Mouse (Mus musculus) mature B cell (primary cell): ENCODE data around the gene Plpp3.

Experiments
- in situ Hi-C: fragments of 300-500 bp; cut with MboI; formaldehyde crosslinking; loops from 2 replicates; pipeline ENCODE4 v1.14.3; 2019

Gene Plpp3

GRCm38 (mm10) chr4:105157276-105158168, at the start of gene Plpp3:
Plpp3 (plus strand) TSS chr4:105157347.
- in situ Hi-C loops = loop anchor here (5.0 kb wide), 1 partner anchor 155 kb away; no protein-coding TSS in a partner anchor

- in situ Hi-C loops = no loop called here
Observed at GRCm38 (mm10) chr4:105107943-105108640, 49.1 kb upstream of the Plpp3 start.

- in situ Hi-C loops = no loop called here
Observed at GRCm38 (mm10) chr4:105108641-105109198, 48.4 kb upstream of the Plpp3 start.

GRCm38 (mm10) chr4:105109199-105109989, 47.8 kb upstream of the Plpp3 start, which contains the start of gene Prkaa2:
Prkaa2 (minus strand) TSS chr4:105109890.
- in situ Hi-C loops = no loop called here

- in situ Hi-C loops = no loop called here
Observed at GRCm38 (mm10) chr4:105109990-105110683, 47.0 kb upstream of the Plpp3 start.

GRCm38 (mm10) chr4:105110684-105111035, 46.5 kb upstream of the Plpp3 start:
- in situ Hi-C loops = no loop called here

- in situ Hi-C loops = no loop called here
Observed at GRCm38 (mm10) chr4:105111770-105112169, 45.4 kb upstream of the Plpp3 start.

GRCm38 (mm10) chr4:105113042-105113441, 44.1 kb upstream of the Plpp3 start:
- in situ Hi-C loops = no loop called here

- in situ Hi-C loops = no loop called here
Observed at GRCm38 (mm10) chr4:105113468-105113867, 43.7 kb upstream of the Plpp3 start.

GRCm38 (mm10) chr4:105121081-105121480, 36.1 kb upstream of the Plpp3 start:
- in situ Hi-C loops = no loop called here

- in situ Hi-C loops = no loop called here
Observed at GRCm38 (mm10) chr4:105122429-105122828, 34.7 kb upstream of the Plpp3 start.

GRCm38 (mm10) chr4:105129212-105129611, 27.9 kb upstream of the Plpp3 start:
- in situ Hi-C loops = loop anchor here (25.0 kb wide), 1 partner anchor 783 kb away; no protein-coding TSS in a partner anchor

- in situ Hi-C loops = loop anchor here (25.0 kb wide), 1 partner anchor 780 kb away; no protein-coding TSS in a partner anchor
Observed at GRCm38 (mm10) chr4:105131756-105132314, 25.3 kb upstream of the Plpp3 start.

- in situ Hi-C loops = loop anchor here (25.0 kb wide), 1 partner anchor 779 kb away; no protein-coding TSS in a partner anchor
Observed at GRCm38 (mm10) chr4:105133350-105134050, 23.6 kb upstream of the Plpp3 start.

GRCm38 (mm10) chr4:105149492-105149891, 7.7 kb upstream of the Plpp3 start:
- in situ Hi-C loops = loop anchor here (25.0 kb wide), 1 partner anchor 763 kb away; no protein-coding TSS in a partner anchor

GRCm38 (mm10) chr4:105151911-105152690, 5.0 kb upstream of the Plpp3 start:
- in situ Hi-C loops = no loop called here

GRCm38 (mm10) chr4:105153227-105153626, 3.9 kb upstream of the Plpp3 start:
- in situ Hi-C loops = no loop called here

- in situ Hi-C loops = loop anchor here (5.0 kb wide), 1 partner anchor 156 kb away; no protein-coding TSS in a partner anchor
Observed at GRCm38 (mm10) chr4:105156281-105156680, 866 bp upstream of the Plpp3 start.

GRCm38 (mm10) chr4:105156955-105157275, 232 bp upstream of the Plpp3 start:
- in situ Hi-C loops = loop anchor here (5.0 kb wide), 1 partner anchor 155 kb away; no protein-coding TSS in a partner anchor
